Mouse (Mus musculus): ENCODE measurements around the gene Bhlhe41.

DNA sequence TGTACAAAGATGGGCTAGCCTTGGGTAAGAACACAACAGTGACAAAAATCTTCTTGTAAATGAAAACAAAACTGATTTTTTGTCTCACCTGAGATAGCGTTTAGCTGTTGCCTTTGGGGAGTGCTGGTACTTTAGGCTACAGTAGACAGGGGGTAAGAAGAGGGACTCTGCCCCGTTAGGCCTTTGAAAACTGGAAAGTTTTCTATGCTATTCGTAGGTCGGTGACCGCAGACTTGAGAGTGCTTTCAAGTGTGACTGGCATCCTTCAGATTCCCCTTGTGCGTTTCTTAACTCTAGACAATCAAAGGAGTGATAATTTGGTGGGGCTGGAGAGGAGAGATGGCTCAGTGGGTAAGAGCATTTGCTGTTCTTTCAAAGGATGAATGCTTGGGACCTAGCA, 22.4 kb upstream of the Bhlhe41 start:
- TF ChIP-seq CTCF (IDR thresholded peaks at IDR 0.05; ENCODE audit: low read depth) (no peak), EP300 (optimal IDR thresholded peaks at IDR 0.05) (no peak)
